Mouse (Mus musculus): ENCODE measurements around the gene Ccl4.

GRCm38 (mm10) chr11:83712671-83713070 lies 50.3 kb downstream of the Ccl4 start:
- TF ChIP-seq POLR2A (IDR thresholded peaks at IDR 0.05; ENCODE audit: borderline replicate concordance, extremely low read depth, low read depth, low read length) (no peak), CTCF (IDR thresholded peaks at IDR 0.05; ENCODE audit: insufficient read depth, low read length) (no peak)

All from lung, adult 2 months (tissue).